Mouse (Mus musculus) testis, adult 2 months (tissue): ENCODE measurements around the gene Dbnl.

Source experiments
- CTCF ChIP-seq: fragments of 200-500 bp; IDR thresholded peaks from 2 replicates; pipeline ENCODE4 v1.5.1; 2012; ENCODE audit warnings: low read depth, mild to moderate bottlenecking, inconsistent platforms, low read length, moderate library complexity; ENCODE audit not compliant: control insufficient read depth, insufficient read depth, insufficient replicate concordance
- POLR2A ChIP-seq: fragments of 200-500 bp; IDR thresholded peaks from 2 replicates; pipeline ENCODE4 v1.6.1; 2012; ENCODE audit warnings: low read depth, mild to moderate bottlenecking, inconsistent platforms, low read length, moderate library complexity; ENCODE audit not compliant: control insufficient read depth

DNA sequence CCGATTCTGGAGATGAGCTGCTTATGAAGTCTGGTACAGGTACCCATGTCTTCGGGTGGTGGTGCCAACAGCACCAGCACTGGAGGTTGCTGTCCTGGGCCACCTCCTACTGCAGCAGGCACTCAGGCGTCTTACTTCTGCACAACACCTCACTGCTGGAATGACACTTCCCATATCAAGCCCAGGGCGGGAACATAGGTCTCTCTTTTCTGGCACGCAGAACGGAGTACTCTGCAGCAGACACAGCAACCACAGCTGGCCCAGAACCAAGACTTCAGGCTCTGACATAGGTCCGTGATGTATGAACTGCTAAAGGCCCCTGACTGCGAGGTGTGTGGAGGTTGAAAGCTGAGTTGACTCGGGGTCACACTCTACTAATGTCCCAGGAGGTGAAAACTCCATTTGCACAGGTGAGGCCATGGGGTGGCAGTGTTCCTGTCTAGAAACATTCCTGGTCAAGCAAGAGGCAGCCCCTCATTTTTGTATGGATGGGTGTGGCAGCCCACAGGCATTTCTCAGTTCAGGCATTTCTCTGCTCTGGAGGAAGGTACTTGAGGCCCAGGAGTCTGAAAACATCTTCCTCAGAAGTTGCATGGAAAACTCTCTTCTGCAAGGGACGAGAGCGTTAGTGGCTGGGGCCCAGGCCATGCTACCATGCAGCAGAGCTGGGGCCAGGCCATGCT, 40.4 kb downstream of the Dbnl start:
- TF ChIP-seq POLR2A: no peak
- TF ChIP-seq CTCF: no peak
